Mouse (Mus musculus) heart, embryonic 16.5 days (tissue): ENCODE measurements at regions not wholly inside any gene's neighbourhood (a gene's known extent, or its start where the extent isn't known, plus 50 kb on each side); places are given as distances from the start of the nearest gene placed in this dataset.

ENCODE experiments used
- ATAC-seq: fragments of 200-750 bp; cut with Nextera tagmentation; replicated peaks from 2 replicates; pipeline ENCODE4 v1.8.0; 2017; ENCODE audit warnings: moderate number of reproducible peaks; ENCODE audit not compliant: insufficient read depth, low FRiP score; ENCODE audit errors: extremely low read depth
- H3K27ac ChIP-seq: fragments of 300-500 bp; sonication (generic); 2 replicates; pipeline ENCODE4 v1.5.1; 2014; ENCODE audit warnings: mild to moderate bottlenecking, low read length, control low read depth, moderate library complexity
- H3K27me3 ChIP-seq: fragments of 300-500 bp; sonication (generic); 2 replicates; pipeline ENCODE4 v1.6.1; 2014; ENCODE audit warnings: low read length, mixed read lengths; ENCODE audit not compliant: control insufficient read depth, insufficient read depth
- H3K36me3 ChIP-seq: fragments of 300-500 bp; sonication (generic); 2 replicates; pipeline ENCODE4 v1.6.1; 2014; ENCODE audit not compliant: control insufficient read depth, insufficient read depth
- H3K4me1 ChIP-seq: fragments of 300-500 bp; sonication (generic); 2 replicates; pipeline ENCODE4 v1.6.1; 2014; ENCODE audit warnings: low read length, mixed read lengths; ENCODE audit not compliant: control insufficient read depth, insufficient read depth
- H3K4me2 ChIP-seq: fragments of 300-500 bp; sonication (generic); 2 replicates; pipeline ENCODE4 v1.6.1; 2014; ENCODE audit warnings: low read depth, mild to moderate bottlenecking, control low read depth, low read length
- H3K4me3 ChIP-seq: fragments of 300-500 bp; sonication (generic); 2 replicates; pipeline ENCODE4 v1.5.1; 2014; ENCODE audit warnings: mild to moderate bottlenecking, control low read depth, low read length
- H3K9ac ChIP-seq: fragments of 300-500 bp; sonication (generic); 2 replicates; pipeline ENCODE4 v1.6.1; 2014; ENCODE audit warnings: low read length, control low read depth
- H3K9me3 ChIP-seq: fragments of 300-500 bp; sonication (generic); replicated peaks from 2 replicates; pipeline ENCODE4 v1.6.1; 2016; ENCODE audit warnings: low read length; ENCODE audit not compliant: control insufficient read depth
- WGBS: fragments of 180-500 bp; shearing (Covaris S2); extraction: QIAGEN DNeasy Blood & Tissue Kit; methylation state at CpG from one replicate; pipeline ENCODE4 v1.1.7; 2014; 5-methylcytosine and 5-hydroxymethylcytosine counted together

DNA sequence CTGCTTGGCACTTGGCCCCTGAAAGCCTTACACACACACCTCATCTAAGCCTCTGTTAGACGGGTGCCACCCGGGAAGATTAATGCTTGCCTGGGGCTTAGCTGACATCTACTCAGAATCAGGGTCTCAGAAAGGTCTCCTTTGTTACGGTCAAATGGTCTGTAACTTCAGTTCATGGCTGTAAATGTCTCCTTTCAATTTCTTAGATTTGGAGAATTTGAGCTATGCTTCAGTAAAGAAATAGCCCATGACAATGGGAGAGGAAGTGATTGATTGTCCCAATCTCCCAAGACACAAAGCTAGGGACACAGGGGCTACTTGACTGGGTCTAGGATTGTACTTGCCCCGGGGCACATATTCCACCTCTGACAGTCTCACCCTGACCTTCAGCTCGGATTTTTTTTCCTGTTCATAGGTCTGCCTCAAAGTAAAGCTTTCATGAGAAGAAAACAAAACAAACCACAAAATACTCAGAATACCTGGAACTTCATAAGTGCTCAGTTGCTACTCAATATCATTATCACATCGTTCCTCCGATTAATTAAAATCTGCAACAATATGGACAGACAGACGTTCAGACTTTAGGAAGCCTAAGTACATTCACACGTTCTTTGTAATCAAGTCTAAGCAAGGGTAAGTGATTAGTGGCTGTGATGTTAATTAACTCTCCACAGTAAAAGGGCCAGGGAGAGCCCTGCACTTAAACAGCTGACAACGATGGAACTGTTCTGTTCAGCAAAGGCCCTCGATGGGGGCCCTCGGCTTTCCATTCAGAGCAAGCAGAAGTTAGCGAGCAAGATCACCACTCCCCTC, 132.9 kb upstream of the Slco3a1 start:
- Histone ChIP-seq H3K4me1 (no peaks in the 10 kb centered on the region), H3K9ac (no peak overlapping the region), H3K9me3 (no peaks in the 10 kb centered on the region), H3K4me3 (no peak overlapping the region), H3K27me3 (no peaks in the 10 kb centered on the region), H3K27ac (no peak overlapping the region), H3K4me2 (no peak overlapping the region), H3K36me3 (no peaks in the 10 kb centered on the region)
- no peak for ATAC-seq
- WGBS = 68% methylated on average over 13 of the region's 13 CpGs

- no peaks in the 10 kb centered on the region for H3K4me1 ChIP-seq
- no peak overlapping the region for H3K4me3 ChIP-seq
- no peak for ATAC-seq
- no peak overlapping the region for H3K27ac ChIP-seq
- H3K4me2 ChIP-seq = no peak overlapping the region
- H3K9me3 ChIP-seq = no peaks in the 10 kb centered on the region
- no peaks in the 10 kb centered on the region for H3K27me3 ChIP-seq
- WGBS = 61% methylated on average over 2 of the region's 2 CpGs
- no peaks in the 10 kb centered on the region for H3K36me3 ChIP-seq
- H3K9ac ChIP-seq = no peak overlapping the region
Observed at GRCm38 (mm10) chr7:74683979-74684378, 129.4 kb upstream of the Slco3a1 start.

GRCm38 (mm10) chr7:74673626-74674295, 119.2 kb upstream of the Slco3a1 start:
- Histone ChIP-seq H3K4me3 (no peak overlapping the region), H3K27me3 (no peaks in the 10 kb centered on the region), H3K27ac (no peak overlapping the region), H3K9ac (no peak overlapping the region), H3K36me3 (no peaks in the 10 kb centered on the region), H3K4me1 (no peaks in the 10 kb centered on the region), H3K9me3 (no peaks in the 10 kb centered on the region), H3K4me2 (no peak overlapping the region)
- WGBS = 69% methylated on average over 4 of the region's 4 CpGs
- ATAC-seq = no peak

- no peak for ATAC-seq
- no peaks in the 10 kb centered on the region for H3K9me3 ChIP-seq
- H3K4me2 ChIP-seq = no peak overlapping the region
Observed at GRCm38 (mm10) chr7:74669110-74669509, 114.5 kb upstream of the Slco3a1 start.

DNA sequence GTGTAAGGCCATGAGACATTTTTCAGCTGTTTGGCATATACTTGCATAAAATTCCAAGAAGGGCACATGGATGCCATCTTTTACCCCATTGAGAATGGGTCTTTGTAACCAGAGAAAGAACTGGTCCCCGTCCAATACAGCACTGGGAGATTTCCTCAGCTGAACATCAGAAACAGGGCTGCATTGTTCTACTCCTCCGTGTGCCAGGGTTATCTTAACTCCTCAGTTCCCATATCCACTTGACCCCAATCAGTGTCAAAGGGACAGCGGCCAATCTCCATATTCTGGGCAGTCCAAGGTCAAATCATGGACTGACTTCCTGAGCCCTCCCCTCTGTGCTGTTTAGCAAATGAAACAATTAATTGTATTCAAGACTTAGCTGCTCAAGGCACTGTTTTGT, 112.5 kb upstream of the Slco3a1 start:
- H3K36me3 ChIP-seq = no peaks in the 10 kb centered on the region
- ATAC-seq = no peak
- H3K9ac ChIP-seq = no peak overlapping the region
- no peak overlapping the region for H3K4me3 ChIP-seq
- H3K9me3 ChIP-seq = no peaks in the 10 kb centered on the region
- no peak overlapping the region for H3K27ac ChIP-seq
- H3K27me3 ChIP-seq = no peaks in the 10 kb centered on the region
- H3K4me2 ChIP-seq = no peak overlapping the region
- WGBS = 42% methylated on average over 3 of the region's 3 CpGs
- no peaks in the 10 kb centered on the region; the same call in 1 of the 2 replicates for H3K4me1 ChIP-seq

More at GRCm38 (mm10) chr7:74669110-74669509, 114.5 kb upstream of the Slco3a1 start:
- H3K27me3 ChIP-seq = no peaks in the 10 kb centered on the region
- H3K4me3 ChIP-seq = no peak overlapping the region
- H3K9ac ChIP-seq = no peak overlapping the region
- no peak overlapping the region for H3K27ac ChIP-seq
- H3K4me1 ChIP-seq = no peaks in the 10 kb centered on the region; the same call in 1 of the 2 replicates
- no peaks in the 10 kb centered on the region for H3K36me3 ChIP-seq

DNA sequence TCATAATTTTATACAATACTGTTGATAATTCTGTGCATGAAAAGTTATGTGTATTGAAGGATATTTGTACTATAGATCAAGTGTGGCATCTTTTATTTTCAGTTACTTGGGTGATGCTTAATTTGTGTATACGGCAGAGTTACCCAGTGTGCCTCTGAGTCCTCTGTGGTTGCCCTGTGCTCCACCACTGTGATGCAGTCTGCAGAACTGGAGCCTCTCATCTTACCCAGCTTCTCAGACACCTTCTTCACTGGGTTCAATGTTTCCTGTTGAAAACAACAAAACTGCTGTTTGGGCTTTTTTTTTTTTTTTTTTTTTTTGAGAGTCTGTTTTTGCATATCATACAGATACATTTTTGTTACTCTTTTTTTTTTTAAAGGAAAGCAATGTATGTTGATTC, 109.2 kb upstream of the Slco3a1 start:
- no peaks in the 10 kb centered on the region for H3K9me3 ChIP-seq
- H3K4me1 ChIP-seq = no peaks in the 10 kb centered on the region; the same call in 1 of the 2 replicates
- no peak overlapping the region for H3K9ac ChIP-seq
- no peak overlapping the region for H3K4me3 ChIP-seq
- ATAC-seq = no peak
- no peak overlapping the region for H3K4me2 ChIP-seq
- H3K27ac ChIP-seq = no peak overlapping the region
- no peaks in the 10 kb centered on the region for H3K36me3 ChIP-seq
- H3K27me3 ChIP-seq = no peaks in the 10 kb centered on the region
- 92% methylated on average over 1 of the region's 1 CpGs for WGBS

GRCm38 (mm10) chr7:74647310-74647709, 92.7 kb upstream of the Slco3a1 start:
- H3K27ac ChIP-seq = no peak overlapping the region
- no peak overlapping the region for H3K4me3 ChIP-seq
- WGBS = 43% methylated on average over 2 of the region's 2 CpGs
- H3K4me2 ChIP-seq = no peak overlapping the region
- H3K27me3 ChIP-seq = no peaks in the 10 kb centered on the region
- no peak for ATAC-seq
- peaks cover 3% of the 10 kb centered on the region; the same call in 1 of the 2 replicates for H3K4me1 ChIP-seq
- no peak overlapping the region for H3K9ac ChIP-seq
- H3K9me3 ChIP-seq = no peaks in the 10 kb centered on the region
- H3K36me3 ChIP-seq = no peaks in the 10 kb centered on the region

- Histone ChIP-seq H3K9me3 (no peaks in the 10 kb centered on the region), H3K9ac (no peak overlapping the region), H3K36me3 (no peaks in the 10 kb centered on the region), H3K27me3 (no peaks in the 10 kb centered on the region), H3K27ac (no peak overlapping the region), H3K4me1 (no peaks in the 10 kb centered on the region), H3K4me3 (no peak overlapping the region), H3K4me2 (no peak overlapping the region)
- WGBS = 82% methylated on average over 4 of the region's 4 CpGs
- ATAC-seq = no peak
Observed at GRCm38 (mm10) chr7:74640171-74640570, 85.6 kb upstream of the Slco3a1 start.

- no peaks in the 10 kb centered on the region for H3K4me1 ChIP-seq
- no peak for ATAC-seq
- H3K9ac ChIP-seq = no peak overlapping the region
- H3K27ac ChIP-seq = no peak overlapping the region
- no peaks in the 10 kb centered on the region for H3K27me3 ChIP-seq
- no peaks in the 10 kb centered on the region for H3K36me3 ChIP-seq
- no peak overlapping the region for H3K4me2 ChIP-seq
- 80% methylated on average over 8 of the region's 8 CpGs for WGBS
- H3K9me3 ChIP-seq = no peaks in the 10 kb centered on the region
- H3K4me3 ChIP-seq = no peak overlapping the region
Observed at GRCm38 (mm10) chr7:74632217-74632616, 77.6 kb upstream of the Slco3a1 start.
